Mouse (Mus musculus) kidney, postnatal 0 days (tissue): ENCODE measurements around the gene Traf5. TPM values are rescaled to one million over a fixed set of nuclear protein-coding genes. Genes with fewer than 3 reads are reported as not detected.

ENCODE experiments used
- ATAC-seq: fragments of 200-750 bp; cut with Nextera tagmentation; replicated peaks from 2 replicates; pipeline ENCODE4 v1.8.0; 2017; ENCODE audit warnings: low read depth, moderate number of reproducible peaks, moderate TSS enrichment, moderate library complexity; ENCODE audit not compliant: low FRiP score
- DNase-seq: peaks from one replicate; pipeline ENCODE4 v3.0.0-alpha.2; 2016; ENCODE audit warnings: low spot score
- H3K27ac ChIP-seq: fragments of 300-500 bp; sonication (generic); 2 replicates; pipeline ENCODE4 v1.5.1; 2014; ENCODE audit warnings: mild to moderate bottlenecking
- H3K27me3 ChIP-seq: fragments of 300-500 bp; sonication (generic); 2 replicates; pipeline ENCODE4 v1.6.1; 2014; ENCODE audit warnings: low read length, mixed read lengths; ENCODE audit not compliant: insufficient read depth
- H3K36me3 ChIP-seq: fragments of 300-500 bp; sonication (generic); 2 replicates; pipeline ENCODE4 v1.6.1; 2014; ENCODE audit warnings: low read length, mixed read lengths; ENCODE audit not compliant: insufficient read depth
- H3K4me1 ChIP-seq: fragments of 300-500 bp; sonication (generic); replicated peaks from 2 replicates; pipeline ENCODE4 v1.6.1; 2014; ENCODE audit warnings: antibody characterized with exemption, low read length, mixed read lengths; ENCODE audit not compliant: insufficient read depth
- H3K4me2 ChIP-seq: fragments of 300-500 bp; sonication (generic); 2 replicates; pipeline ENCODE4 v1.6.1; 2014; ENCODE audit warnings: mild to moderate bottlenecking, low read length, moderate library complexity, mixed read lengths
- H3K4me3 ChIP-seq: fragments of 300-500 bp; sonication (generic); replicated peaks from 2 replicates; pipeline ENCODE4 v1.5.1; 2014; ENCODE audit warnings: low read depth, low read length
- H3K9ac ChIP-seq: fragments of 300-500 bp; sonication (generic); 2 replicates; pipeline ENCODE4 v1.6.1; 2014; ENCODE audit warnings: low read depth, low read length
- H3K9me3 ChIP-seq: fragments of 300-500 bp; sonication (generic); replicated peaks from 2 replicates; pipeline ENCODE4 v1.6.1; 2016; ENCODE audit warnings: low read length, inconsistent platforms, mixed read lengths
- CTCF ChIP-seq: IDR thresholded peaks from 2 replicates; pipeline ENCODE4 v1.5.1; 2016; ENCODE audit warnings: antibody characterized with exemption, low read depth, mild to moderate bottlenecking, moderate library complexity
- WGBS: fragments of 180-500 bp; shearing (Covaris S2); extraction: QIAGEN DNeasy Blood & Tissue Kit; methylation state at CpG from one replicate; pipeline ENCODE4 v1.1.7; 2014; 5-methylcytosine and 5-hydroxymethylcytosine counted together
- polyA plus RNA-seq: library from polyadenylated mRNA; unstranded; fragments of >200 nt; fragmentation: Nextera tagmentation; extraction: Ambion mirVana; gene quantifications from 2 replicates; pipeline ENCODE4 v1.2.1, GENCODE M21; 2015

Gene Traf5
- polyA plus RNA-seq, 1 experiment from 2014 or later, result 19.6 TPM

GRCm38 (mm10) chr1:192094451-192095170 is 2.3 kb upstream of the Traf5 start:
- Histone ChIP-seq H3K27ac (no peak overlapping the region), H3K4me1 (peaks cover 8% of the 10 kb centered on the region; the same call in 1 of the 2 replicates), H3K4me3 (no peak overlapping the region), H3K27me3 (no peaks in the 10 kb centered on the region), H3K9ac (no peak overlapping the region), H3K36me3 (0 out of 2 replicates have a peak, but pooled peaks cover 3% of the 10 kb centered on the region), H3K4me2 (no peak overlapping the region), H3K9me3 (no peaks in the 10 kb centered on the region)
- 65% methylated on average over 13 of the region's 13 CpGs for WGBS
- peak; percentile 88 for TF ChIP-seq CTCF
- ATAC-seq (no peak), DNase-seq (peak; percentile 73)

- peak; percentile 91 for TF ChIP-seq CTCF
- H3K27me3 ChIP-seq, result no peaks in the 10 kb centered on the region
- ATAC-seq, result peak; percentile 84
- peak; percentile 95 for DNase-seq
- peak overlapping the region; percentile 79 for H3K4me3 ChIP-seq
- WGBS, result 33% methylated on average over 16 of the region's 16 CpGs
- 0 out of 2 replicates have a peak overlapping the region, but pooled peaks have one; percentile 82 for H3K9ac ChIP-seq
- 0 out of 2 replicates have a peak, but pooled peaks cover 3% of the 10 kb centered on the region for H3K36me3 ChIP-seq
- H3K4me1 ChIP-seq, result peaks cover 8% of the 10 kb centered on the region; the same call in 1 of the 2 replicates
- peak overlapping the region; percentile 66 for H3K4me2 ChIP-seq
- peak overlapping the region; percentile 85; the same call in 1 of the 2 replicates for H3K27ac ChIP-seq
- no peaks in the 10 kb centered on the region for H3K9me3 ChIP-seq
Observed at GRCm38 (mm10) chr1:192092879-192093660, 711 bp upstream of the Traf5 start.

GRCm38 (mm10) chr1:192090689-192091567 is 1.4 kb downstream of the Traf5 start:
- H3K4me3 ChIP-seq, result 0 out of 2 replicates have a peak overlapping the region, but pooled peaks have one; percentile 79
- DNase-seq, result no peak
- H3K4me2 ChIP-seq, result peak overlapping the region; percentile 66
- no peaks in the 10 kb centered on the region for H3K9me3 ChIP-seq
- 0 out of 2 replicates have a peak overlapping the region, but pooled peaks have one; percentile 82 for H3K9ac ChIP-seq
- no peaks in the 10 kb centered on the region for H3K27me3 ChIP-seq
- H3K27ac ChIP-seq, result no peak overlapping the region
- H3K4me1 ChIP-seq, result peaks cover 15% of the 10 kb centered on the region
- 65% methylated on average over 11 of the region's 11 CpGs for WGBS
- TF ChIP-seq CTCF, result no peak
- H3K36me3 ChIP-seq, result no peaks in the 10 kb centered on the region
- ATAC-seq, result no peak

GRCm38 (mm10) chr1:192090281-192090680 is 2.1 kb downstream of the Traf5 start:
- Histone ChIP-seq H3K27me3 (no peaks in the 10 kb centered on the region), H3K27ac (no peak overlapping the region), H3K9ac (no peak overlapping the region), H3K4me2 (peak overlapping the region; percentile 66; the same call in 1 of the 2 replicates), H3K36me3 (no peaks in the 10 kb centered on the region), H3K4me1 (peaks cover 15% of the 10 kb centered on the region), H3K9me3 (no peaks in the 10 kb centered on the region), H3K4me3 (no peak overlapping the region)
- no peak for TF ChIP-seq CTCF
- ATAC-seq, result no peak
- DNase-seq, result no peak
- WGBS, result 79% methylated on average over 3 of the region's 3 CpGs

GRCm38 (mm10) chr1:192089208-192090166 is 2.9 kb downstream of the Traf5 start:
- no peak overlapping the region for H3K4me3 ChIP-seq
- DNase-seq, result no peak
- H3K9ac ChIP-seq, result no peak overlapping the region
- TF ChIP-seq CTCF, result no peak
- H3K36me3 ChIP-seq, result no peaks in the 10 kb centered on the region
- no peak overlapping the region for H3K27ac ChIP-seq
- 76% methylated on average over 9 of the region's 9 CpGs for WGBS
- no peaks in the 10 kb centered on the region for H3K9me3 ChIP-seq
- no peak for ATAC-seq
- peaks cover 15% of the 10 kb centered on the region for H3K4me1 ChIP-seq
- H3K27me3 ChIP-seq, result no peaks in the 10 kb centered on the region
- H3K4me2 ChIP-seq, result no peak overlapping the region
